Mouse (Mus musculus) bone marrow macrophage, adult 2 months (primary cell): Measurements from ENCODE around the gene Aldh3b2. TPM values are rescaled to one million over a fixed set of nuclear protein-coding genes. Genes with fewer than 3 reads are reported as not detected.
A peak's percentile ranks its signal among the peaks of the same experiment; 100 is the strongest.

Experiments used
- H3K27ac ChIP-seq: 2 replicates; pipeline ENCODE4 v1.5.1; 2012; ENCODE audit warnings: low read depth, low read length; ENCODE audit not compliant: insufficient read depth
- H3K4me1 ChIP-seq: 2 replicates; pipeline ENCODE4 v1.6.1; 2012; ENCODE audit warnings: low read length; ENCODE audit not compliant: control insufficient read depth, insufficient read depth
- H3K4me3 ChIP-seq: 2 replicates; pipeline ENCODE4 v1.5.1; 2012; ENCODE audit warnings: mild to moderate bottlenecking, low read length, moderate library complexity; ENCODE audit not compliant: insufficient read depth
- CTCF ChIP-seq: IDR thresholded peaks from 2 replicates; pipeline ENCODE4 v1.5.1; 2012; ENCODE audit warnings: low read depth, mild to moderate bottlenecking, low read length, moderate library complexity
- POLR2A ChIP-seq: IDR thresholded peaks from 2 replicates; pipeline ENCODE4 v1.6.1; 2012; ENCODE audit warnings: mild to moderate bottlenecking, low read depth, low read length, borderline replicate concordance
- polyA plus RNA-seq: library from polyadenylated mRNA; stranded (reverse); fragments of >200 nt; gene quantifications from 2 replicates; pipeline ENCODE4 v1.2.4, GENCODE M21; 2012; ENCODE audit not compliant: missing spikeins, insufficient read depth, insufficient read length

Aldh3b2 gene
- polyA plus RNA-seq, 1 experiment = not detected

GRCm38 (mm10) chr19:3929211-3929941 lies 42.8 kb upstream of the Aldh3b2 start, which contains the start of gene Aldh3b1:
TSS of gene Aldh3b1 (minus strand) at chr19:3929808.
- Histone ChIP-seq H3K4me3 (peak within 1 kb of the TSS; percentile 60), H3K4me1 (peaks cover 71% of the 10 kb centered on the region)
- TF ChIP-seq POLR2A (no peak), CTCF (no peak)

GRCm38 (mm10) chr19:3930262-3931057 lies 41.7 kb upstream of the Aldh3b2 start:
- peak overlapping the region; percentile 90 for H3K27ac ChIP-seq
- no peak for TF ChIP-seq POLR2A
- no peak for TF ChIP-seq CTCF
- H3K4me1 ChIP-seq = peaks cover 64% of the 10 kb centered on the region
- H3K4me3 ChIP-seq = peak overlapping the region; percentile 60

More at GRCm38 (mm10) chr19:3929211-3929941, 42.8 kb upstream of the Aldh3b2 start, which contains the start of gene Aldh3b1:
- H3K27ac ChIP-seq = peak within 1 kb of the TSS; percentile 90

- Histone ChIP-seq H3K4me1 (peaks cover 53% of the 10 kb centered on the region), H3K27ac (peak overlapping the region; percentile 90), H3K4me3 (peak overlapping the region; percentile 60)
- TF ChIP-seq POLR2A (no peak; the same call in 1 of the 2 replicates), CTCF (no peak)
Measured at GRCm38 (mm10) chr19:3931716-3932115, 40.4 kb upstream of the Aldh3b2 start.

GRCm38 (mm10) chr19:3935032-3935895 lies 36.9 kb upstream of the Aldh3b2 start, which contains the start of gene Unc93b1:
TSS of gene Unc93b1 (plus strand) at chr19:3935186.
- Histone ChIP-seq H3K4me1 (peaks cover 46% of the 10 kb centered on the region), H3K4me3 (peak within 1 kb of the TSS; percentile 87), H3K27ac (peak within 1 kb of the TSS; percentile 97)
- TF ChIP-seq CTCF (no peak), POLR2A (no peak; the same call in 1 of the 2 replicates)

- H3K4me1 ChIP-seq = peaks cover 44% of the 10 kb centered on the region
- TF ChIP-seq POLR2A = no peak
- no peak for TF ChIP-seq CTCF
- peak overlapping the region; percentile 87 for H3K4me3 ChIP-seq
- peak overlapping the region; percentile 97 for H3K27ac ChIP-seq
Measured at GRCm38 (mm10) chr19:3935896-3936850, 36.0 kb upstream of the Aldh3b2 start.

GRCm38 (mm10) chr19:3942315-3942714 lies 29.8 kb upstream of the Aldh3b2 start:
- Histone ChIP-seq H3K4me1 (peaks cover 15% of the 10 kb centered on the region), H3K4me3 (no peak overlapping the region), H3K27ac (no peak overlapping the region)
- no peak for TF ChIP-seq POLR2A
- TF ChIP-seq CTCF = no peak

GRCm38 (mm10) chr19:3942986-3943735 lies 29.0 kb upstream of the Aldh3b2 start:
- TF ChIP-seq POLR2A = no peak
- no peak for TF ChIP-seq CTCF
- peaks cover 8% of the 10 kb centered on the region; the same call in 1 of the 2 replicates for H3K4me1 ChIP-seq
- H3K4me3 ChIP-seq = no peak overlapping the region
- no peak overlapping the region for H3K27ac ChIP-seq

GRCm38 (mm10) chr19:3945872-3946564 lies 26.1 kb upstream of the Aldh3b2 start:
- Histone ChIP-seq H3K4me3 (no peak overlapping the region), H3K27ac (no peak overlapping the region)

More at GRCm38 (mm10) chr19:3945872-3946564, 26.1 kb upstream of the Aldh3b2 start:
- peaks cover 19% of the 10 kb centered on the region for H3K4me1 ChIP-seq
- no peak for TF ChIP-seq POLR2A
- TF ChIP-seq CTCF = no peak
